Mouse (Mus musculus): ENCODE measurements around the gene Sh3bp1. TPM values are rescaled to one million over a fixed set of nuclear protein-coding genes. Genes with fewer than 3 reads are reported as not detected.
A peak's percentile ranks its signal among the peaks of the same experiment; 100 is the strongest.
"Not testable (repeated sequence)": the region's sequence is repeated elsewhere in the genome, so short reads cannot be mapped to it uniquely, and the experiment has no call there.

Sh3bp1 gene
- total RNA-seq, 2 experiments from 2014 or later: 8.6 to 12.1 TPM

DNA sequence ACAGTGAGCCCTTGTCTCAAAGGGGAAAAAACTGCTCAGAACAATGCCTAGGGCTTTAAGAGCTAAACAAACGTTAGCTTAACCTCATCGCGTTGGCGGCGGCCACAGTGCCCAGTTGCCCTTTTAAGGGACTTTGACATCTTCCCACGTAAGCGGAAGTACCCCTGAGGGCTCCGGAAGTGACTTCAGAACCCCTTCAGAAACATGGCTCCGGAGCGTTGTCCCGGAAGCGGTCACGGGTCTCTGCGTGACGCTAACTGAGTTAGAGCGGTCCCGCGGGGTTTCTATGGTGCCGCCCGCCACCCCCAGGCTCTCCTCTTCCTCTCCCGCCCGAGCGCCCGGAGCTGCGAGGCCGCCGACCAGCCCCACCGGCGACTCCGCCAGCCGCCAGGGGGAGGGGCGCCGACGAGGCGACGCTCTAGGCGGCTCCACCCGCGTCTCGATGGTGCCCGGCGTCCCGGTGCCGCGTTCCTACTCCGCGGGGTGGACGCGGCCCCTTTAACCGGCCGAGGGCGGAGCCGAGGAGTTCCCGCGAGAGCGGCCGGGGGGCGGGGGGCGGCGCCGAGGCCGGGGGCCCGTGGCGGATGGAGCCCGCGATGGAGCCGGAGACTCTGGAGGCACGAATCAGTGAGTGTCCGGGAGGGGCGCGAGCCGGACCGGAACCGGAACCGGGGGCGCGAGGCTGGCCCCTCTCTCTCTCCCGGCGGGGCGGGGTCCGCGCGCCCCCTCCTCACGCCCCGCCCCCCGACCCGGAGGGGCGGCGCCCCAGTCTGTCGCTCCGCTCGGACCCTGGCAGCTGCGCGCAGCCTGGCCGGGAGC, 22.4 kb upstream of the Sh3bp1 start, which contains the start of gene Gga1:
TSS of gene Gga1 (plus strand) at position 200 of the 819 bp plus-strand sequence.
- DNase-seq (ENCODE audit: low spot score in 2 of 2): peak; percentile 95

DNA sequence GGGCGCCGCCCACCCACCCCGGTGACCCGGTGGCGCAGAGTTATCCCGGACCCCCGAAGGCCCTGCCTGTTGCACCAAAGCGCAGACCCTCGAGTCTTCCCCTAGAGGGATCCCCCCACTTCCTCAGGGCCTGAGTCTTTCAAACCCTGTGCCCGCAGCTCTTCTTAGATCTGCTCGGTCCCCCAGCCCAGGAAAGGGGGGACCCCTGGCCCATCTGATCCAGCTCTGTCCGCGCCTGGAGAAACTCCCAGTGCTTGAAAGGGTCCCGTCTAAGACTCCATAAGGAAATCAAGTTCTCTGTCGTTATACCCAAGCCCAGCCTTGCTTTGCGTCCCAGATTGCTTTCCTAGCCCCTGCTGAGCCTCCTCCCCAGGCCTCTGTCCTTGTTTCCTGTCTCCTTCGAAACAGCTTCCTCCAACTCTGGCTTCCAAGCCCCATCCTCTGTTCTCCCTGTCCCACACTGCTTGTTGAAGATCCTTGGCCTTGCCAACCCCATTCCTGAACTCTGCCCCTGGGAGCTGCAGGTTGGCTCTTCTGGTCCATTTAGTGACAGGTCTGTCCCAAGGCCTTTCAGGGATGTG, 21.7 kb upstream of the Sh3bp1 start:
- peak in 1 of 2 experiments; percentile 44 for DNase-seq (ENCODE audit: low spot score in 2 of 2)

DNA sequence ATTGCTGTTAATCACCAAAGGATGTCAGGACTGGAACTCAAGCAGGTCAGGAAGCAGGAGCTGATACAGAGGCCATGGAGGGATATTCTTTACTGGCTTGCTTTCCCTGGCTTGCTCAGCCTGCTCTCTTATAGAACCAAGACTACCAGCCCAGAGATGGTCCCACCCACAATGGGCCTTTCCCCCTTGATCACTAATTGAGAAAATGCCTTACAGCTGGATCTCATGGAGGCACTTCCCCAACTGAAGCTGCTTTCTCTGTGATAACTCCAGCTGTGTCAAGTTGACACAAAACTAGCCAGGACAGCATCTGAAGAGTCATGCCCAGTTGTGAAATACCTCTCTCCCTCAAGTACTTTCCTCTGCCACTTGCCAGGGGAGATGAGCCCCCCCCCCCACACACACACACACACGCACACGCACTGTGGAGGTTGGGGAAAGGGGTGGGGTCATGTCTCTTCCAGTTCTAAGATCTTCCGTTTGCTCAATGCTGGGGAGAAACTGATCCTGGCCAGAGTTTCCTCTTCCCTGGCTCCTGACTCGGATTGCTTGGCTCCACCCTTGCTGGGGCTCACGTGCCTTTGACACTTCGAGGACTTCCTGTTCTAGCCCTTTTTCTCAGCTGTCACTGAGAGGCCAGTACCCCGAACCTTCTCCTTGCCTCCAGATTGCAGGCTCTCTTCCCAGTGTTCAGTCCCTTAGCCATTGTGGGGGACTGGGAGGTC, 20.6 kb upstream of the Sh3bp1 start:
- not testable (repeated sequence) for DNase-seq (ENCODE audit: low spot score in 2 of 2)

GRCm38 (mm10) chr15:78880432-78880831, 19.1 kb upstream of the Sh3bp1 start:
- no peak for DNase-seq (ENCODE audit: low spot score in 2 of 2)

DNA sequence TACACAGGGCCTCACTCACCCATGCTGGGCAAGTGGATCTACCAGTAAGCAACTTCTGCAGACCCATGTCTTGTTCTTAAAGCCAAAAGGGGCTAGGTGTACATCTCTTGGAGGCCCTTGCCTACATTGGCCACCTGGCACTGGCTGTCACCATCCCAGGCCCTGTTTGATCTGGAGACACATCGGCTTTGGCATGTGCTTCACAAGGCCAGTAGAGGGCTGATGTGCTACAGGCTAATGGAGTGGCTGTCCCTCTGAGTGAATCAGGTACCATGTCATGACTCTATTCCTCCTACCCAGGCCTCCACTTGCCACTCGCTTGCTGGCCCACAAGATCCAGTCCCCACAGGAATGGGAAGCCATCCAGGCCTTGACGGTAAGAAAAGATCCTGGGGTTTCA, 17.7 kb upstream of the Sh3bp1 start:
- no peak for DNase-seq (ENCODE audit: low spot score in 2 of 2)

- DNase-seq (ENCODE audit: low spot score in 2 of 2): no peak
These were observed 10.1 kb upstream of the Sh3bp1 start for GRCm38 (mm10) chr15:78889401-78889853.

GRCm38 (mm10) chr15:78892440-78892839, 7.1 kb upstream of the Sh3bp1 start:
- DNase-seq (ENCODE audit: low spot score in 2 of 2): no peak

- no peak for DNase-seq (ENCODE audit: low spot score in 2 of 2)
These were observed 4.8 kb upstream of the Sh3bp1 start for GRCm38 (mm10) chr15:78894726-78895125.

DNA sequence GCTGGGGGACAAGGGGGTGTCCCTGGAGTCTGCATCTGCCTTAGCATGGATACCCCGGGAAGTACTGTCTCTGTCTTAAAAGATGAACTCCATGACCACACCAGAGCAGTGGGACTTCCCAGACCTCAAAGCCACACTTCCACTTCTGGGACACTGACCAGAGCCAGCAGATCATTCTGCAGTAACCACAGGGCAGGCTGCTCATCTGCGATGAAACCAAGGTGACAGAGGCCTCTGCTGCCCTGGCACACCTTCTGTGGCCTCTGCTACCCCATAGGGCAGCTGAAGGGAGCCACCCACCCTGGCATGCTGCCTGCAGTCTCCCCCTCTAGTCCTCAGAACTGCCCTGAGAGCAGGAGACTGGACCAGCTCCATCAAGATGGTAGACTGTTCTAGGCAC, 3.8 kb upstream of the Sh3bp1 start:
- no peak for DNase-seq (ENCODE audit: low spot score in 2 of 2)

DNA sequence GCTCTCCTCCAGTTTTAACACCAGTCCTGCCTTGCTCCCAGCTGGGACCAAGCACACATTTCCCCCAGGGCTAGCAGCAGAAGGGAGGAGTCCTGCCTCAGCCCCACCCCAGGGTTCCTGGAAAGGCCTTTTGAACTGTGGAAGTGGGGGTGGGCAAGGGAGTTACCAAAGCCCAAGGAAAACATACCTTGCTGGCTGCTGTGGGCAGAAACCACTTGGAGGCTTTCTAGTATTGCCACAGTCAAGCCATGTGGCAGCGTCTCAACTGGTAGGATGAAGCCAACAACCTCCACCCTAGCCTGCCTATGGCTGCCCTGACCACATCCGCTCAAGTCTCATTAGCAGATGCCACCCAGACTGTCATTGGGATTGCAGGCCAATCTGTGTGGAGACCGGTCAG, 3.4 kb upstream of the Sh3bp1 start:
- no peak for DNase-seq (ENCODE audit: low spot score in 2 of 2)

DNA sequence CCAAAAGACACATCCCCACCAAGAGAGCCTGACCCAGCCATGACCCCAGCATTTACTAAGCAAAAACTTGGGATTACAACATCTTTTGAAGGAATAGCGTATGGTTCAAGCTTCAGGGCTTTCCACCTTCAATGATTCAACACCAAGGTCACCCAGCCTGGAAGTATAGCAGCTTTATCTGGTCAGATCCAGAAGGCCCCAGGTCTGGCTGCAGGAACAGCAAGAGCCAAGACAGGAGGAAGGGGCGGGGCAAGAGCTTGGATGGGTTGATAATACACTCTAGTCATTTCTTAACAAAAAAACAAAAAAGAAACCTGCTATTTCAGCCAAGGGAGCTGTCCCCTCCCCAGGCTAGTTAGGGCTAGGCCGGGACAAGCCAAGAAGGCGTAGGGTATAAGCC, 2.1 kb upstream of the Sh3bp1 start:
- no peak for DNase-seq (ENCODE audit: low spot score in 2 of 2)

- no peak for DNase-seq (ENCODE audit: low spot score in 2 of 2)
These were observed 1.0 kb upstream of the Sh3bp1 start for GRCm38 (mm10) chr15:78898507-78899001.

- DNase-seq (ENCODE audit: low spot score in 2 of 2): no peak
These were observed 194 bp upstream of the Sh3bp1 start, which contains the start of gene Gm49510 for GRCm38 (mm10) chr15:78899409-78899739. Gene Gm49510, plus strand, starts transcription at chr15:78899667.

GRCm38 (mm10) chr15:78900585-78901421, 1.2 kb downstream of the Sh3bp1 start:
- no peak for DNase-seq (ENCODE audit: low spot score in 2 of 2)

DNA sequence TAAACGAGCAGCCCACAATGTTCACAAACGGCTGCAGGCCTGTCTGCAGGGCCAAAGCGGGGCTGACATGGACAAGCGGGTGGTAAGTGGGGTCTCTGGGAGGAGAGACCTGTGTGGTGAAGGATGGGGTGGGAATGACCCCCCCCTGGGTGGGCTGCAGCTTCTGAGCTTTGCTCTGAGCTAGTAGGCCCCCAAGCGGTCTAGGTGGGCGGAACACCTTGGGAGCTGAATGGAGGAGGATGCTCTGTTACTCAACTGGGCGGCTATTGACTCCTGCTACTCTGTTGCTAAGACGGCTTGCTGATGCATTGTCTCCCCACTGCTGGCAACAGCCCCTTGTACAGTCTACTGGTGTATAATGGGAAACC, 1.8 kb downstream of the Sh3bp1 start:
- DNase-seq (ENCODE audit: low spot score in 2 of 2): no peak

DNA sequence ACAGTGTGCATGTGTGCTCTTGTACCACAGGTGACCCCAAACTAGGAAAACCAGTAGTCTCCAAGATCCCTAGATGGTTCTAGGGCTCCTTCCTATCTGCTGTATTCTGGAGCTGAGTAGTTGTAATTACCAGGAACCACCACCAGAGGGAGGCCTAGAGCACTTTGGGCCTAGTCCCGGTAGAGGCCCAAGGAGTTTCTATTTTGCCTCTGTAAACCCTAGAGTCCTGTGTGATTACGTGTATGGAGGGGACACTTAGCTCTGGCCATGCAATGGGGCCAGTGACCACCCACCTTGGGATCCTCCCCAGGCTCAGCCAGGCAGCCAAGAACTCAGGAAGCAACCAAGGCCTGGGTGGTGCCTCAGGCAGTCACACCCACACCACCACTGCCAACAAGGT, 3.7 kb downstream of the Sh3bp1 start:
- DNase-seq (ENCODE audit: low spot score in 2 of 2): peak; percentile 91

- no peak for DNase-seq (ENCODE audit: low spot score in 2 of 2)
These were observed 8.8 kb downstream of the Sh3bp1 start for GRCm38 (mm10) chr15:78908399-78908798.

DNA sequence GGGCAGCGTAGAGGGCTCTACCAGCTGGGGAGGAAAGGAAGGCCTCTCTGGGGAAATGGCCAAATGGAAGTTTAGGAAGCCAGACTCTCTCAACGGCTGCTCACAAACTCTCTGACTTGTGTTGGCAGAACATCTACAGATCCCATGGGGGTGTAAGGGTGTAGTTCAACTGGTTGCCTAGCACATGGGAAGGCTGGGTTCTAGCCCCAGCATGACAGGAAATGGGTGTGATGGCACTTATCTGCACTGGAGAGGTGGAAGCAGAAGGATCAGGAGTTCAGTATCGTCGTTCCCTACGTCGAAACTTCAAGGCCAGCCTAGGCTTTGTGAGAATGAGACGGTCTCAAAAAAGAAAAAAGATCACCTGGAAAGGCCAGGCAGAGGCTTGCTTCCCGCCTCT, 9.4 kb downstream of the Sh3bp1 start:
- no peak for DNase-seq (ENCODE audit: low spot score in 2 of 2)

DNA sequence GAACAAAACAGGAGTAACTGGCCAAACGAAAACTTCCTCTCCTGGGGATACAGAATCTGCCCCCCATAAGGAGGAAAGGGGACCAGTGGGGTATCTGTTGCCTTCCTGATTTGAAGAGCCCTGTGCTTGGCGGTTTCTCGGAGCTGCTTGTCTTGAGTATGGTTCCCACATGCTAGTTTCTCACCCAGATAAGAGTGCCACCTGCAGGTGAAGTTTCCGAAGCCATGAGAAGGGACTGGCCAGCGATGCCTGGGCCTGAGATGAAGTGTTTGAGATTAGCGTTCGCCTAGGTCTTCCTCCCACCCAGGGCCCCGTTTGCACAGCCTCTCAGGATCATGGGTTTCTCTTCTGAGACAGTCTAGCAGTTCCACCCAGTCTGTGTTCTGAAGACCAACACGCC, 12.5 kb downstream of the Sh3bp1 start:
- peak in 1 of 2 experiments; percentile 51 for DNase-seq (ENCODE audit: low spot score in 2 of 2)

DNA sequence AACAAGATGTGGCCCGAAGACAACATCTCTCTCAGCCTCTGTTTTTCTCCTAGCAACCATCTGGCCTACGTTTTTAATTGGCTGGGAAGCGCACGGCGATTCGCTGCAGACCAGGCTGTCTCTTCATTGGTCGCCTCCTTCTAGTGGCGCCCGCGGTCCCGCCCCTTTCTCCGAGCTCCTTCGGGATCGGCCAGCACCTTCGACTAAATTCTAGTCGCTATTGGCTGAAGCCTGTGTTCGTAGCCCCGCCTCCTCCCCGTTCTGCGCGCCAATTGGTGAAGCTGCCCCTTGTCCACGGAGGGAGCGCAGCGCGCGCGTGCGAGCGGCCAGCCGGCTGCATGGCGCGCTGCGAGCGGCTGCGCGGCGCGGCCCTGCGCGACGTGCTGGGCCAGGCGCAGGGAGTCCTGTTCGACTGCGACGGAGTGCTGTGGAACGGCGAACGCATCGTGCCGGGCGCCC, 14.1 kb downstream of the Sh3bp1 start, which contains the start of gene Pdxp:
TSS of gene Pdxp (plus strand) at position 288 of the 459 bp plus-strand sequence.
- peak; percentile 95 to 97 for DNase-seq (ENCODE audit: low spot score in 2 of 2)

All from layer of hippocampus, postnatal 10 days (tissue).